Mouse (Mus musculus): ENCODE measurements around the gene Acox1.

DNA sequence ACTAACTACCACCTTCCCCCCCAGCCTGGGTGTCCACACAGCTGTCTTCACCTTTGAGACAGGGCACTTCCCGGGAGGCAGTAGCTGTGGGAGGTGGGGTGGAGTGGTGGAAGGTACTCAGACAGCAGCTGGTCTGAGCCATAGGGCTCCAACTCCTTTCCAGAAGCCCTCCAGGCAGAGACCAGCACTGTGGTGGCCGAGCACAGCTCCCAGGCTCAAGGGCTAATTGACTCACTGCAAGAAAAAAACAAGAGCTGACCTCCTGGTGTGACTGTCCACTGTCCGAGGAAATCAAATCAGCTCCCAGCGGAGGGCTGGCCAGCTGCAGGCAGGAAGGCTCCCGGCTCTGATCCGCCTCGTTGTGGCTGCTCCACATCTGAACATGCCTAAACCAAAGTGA, 41.0 kb upstream of the Acox1 start:
- no peak for TF ChIP-seq CTCF (IDR thresholded peaks at IDR 0.05; ENCODE audit: insufficient read depth, low read length)
- TF ChIP-seq POLR2A (IDR thresholded peaks at IDR 0.05; ENCODE audit: borderline replicate concordance, extremely low read depth, low read depth, low read length) = no peak
